Mouse (Mus musculus): ENCODE results near the gene Gucy2g. TPM values are rescaled to one million over a fixed set of nuclear protein-coding genes. Genes with fewer than 3 reads are reported as not detected.

The Gucy2g gene
- polyA plus RNA-seq, 1 experiment from 2014 or later = not detected

GRCm38 (mm10) chr19:55149646-55150045, 91.4 kb downstream of the Gucy2g start:
- H3K9me3 ChIP-seq (replicated peaks) = no peaks in the 10 kb centered on the region
- no peaks in the 10 kb centered on the region for H3K27me3 ChIP-seq
- 66% methylated on average over 6 of the region's 6 CpGs for WGBS
- H3K4me2 ChIP-seq (replicated peaks) = no peak overlapping the region
- H3K27ac ChIP-seq = no peak overlapping the region
- no peak for ATAC-seq (ENCODE audit: low FRiP score)
- no peaks in the 10 kb centered on the region for H3K36me3 ChIP-seq
- peaks cover 9% of the 10 kb centered on the region for H3K4me1 ChIP-seq
- H3K4me3 ChIP-seq = no peak overlapping the region
- H3K9ac ChIP-seq = no peak overlapping the region

- no peak overlapping the region for H3K27ac ChIP-seq
- H3K9me3 ChIP-seq (replicated peaks) = no peaks in the 10 kb centered on the region
- H3K9ac ChIP-seq = no peak overlapping the region
- no peaks in the 10 kb centered on the region for H3K36me3 ChIP-seq
- H3K4me1 ChIP-seq = peaks cover 24% of the 10 kb centered on the region
- ATAC-seq (ENCODE audit: low FRiP score) = no peak
- no peak overlapping the region for H3K4me3 ChIP-seq
- no peaks in the 10 kb centered on the region for H3K27me3 ChIP-seq
- WGBS = 87% methylated on average over 6 of the region's 6 CpGs
- H3K4me2 ChIP-seq (replicated peaks) = no peak overlapping the region
Observed at GRCm38 (mm10) chr19:55148109-55148508, 92.9 kb downstream of the Gucy2g start.

Small RNA genes within 50 kb of the gene (microRNA-seq; reads per million reads assigned to microRNA genes)
- not detected for gene Mir6715

Other genes with a start within 250 kb of the Gucy2g start
- gene Gpam, start 114.0 kb downstream of the Gucy2g start, polyA plus RNA-seq (2016; fragmentation: Nextera tagmentation; extraction: Ambion mirVana) = 25.3 and 27.5 TPM in 2 replicates
- 0.22 and 0.57 TPM in 2 replicates for gene Tectb, start 60.5 kb downstream of the Gucy2g start, polyA plus RNA-seq (2016; fragmentation: Nextera tagmentation; extraction: Ambion mirVana)
- 16.5 and 16.9 TPM in 2 replicates for gene Acsl5, start 10.7 kb upstream of the Gucy2g start, polyA plus RNA-seq (2016; fragmentation: Nextera tagmentation; extraction: Ambion mirVana)
- gene Zdhhc6, start 74.8 kb upstream of the Gucy2g start, polyA plus RNA-seq (2016; fragmentation: Nextera tagmentation; extraction: Ambion mirVana) = 88.4 and 90.1 TPM in 2 replicates
- gene Vti1a, start 75.1 kb upstream of the Gucy2g start, polyA plus RNA-seq (2016; fragmentation: Nextera tagmentation; extraction: Ambion mirVana) = 28.8 and 32.3 TPM in 2 replicates

All from hindbrain, embryonic 12.5 days (tissue).